Mouse (Mus musculus) testis, adult 2 months (tissue): ENCODE results near the gene Cdc20b. TPM values are rescaled to one million over a fixed set of nuclear protein-coding genes. Genes with fewer than 3 reads are reported as not detected.

Experiments used
- H3K27ac ChIP-seq: fragments of 200-500 bp; 2 replicates; pipeline ENCODE4 v1.5.1; 2012; ENCODE audit warnings: low read depth, low read length; ENCODE audit not compliant: control insufficient read depth, insufficient read depth
- H3K27me3 ChIP-seq: fragments of 200-500 bp; 2 replicates; pipeline ENCODE4 v1.6.1; 2012; ENCODE audit warnings: mild to moderate bottlenecking, low read length, moderate library complexity; ENCODE audit not compliant: control insufficient read depth, insufficient read depth
- H3K36me3 ChIP-seq: fragments of 200-500 bp; 2 replicates; pipeline ENCODE4 v1.6.1; 2012; ENCODE audit warnings: mild to moderate bottlenecking, low read length; ENCODE audit not compliant: control insufficient read depth, insufficient read depth
- H3K4me1 ChIP-seq: fragments of 200-500 bp; 2 replicates; pipeline ENCODE4 v1.6.1; 2012; ENCODE audit warnings: low read length; ENCODE audit not compliant: control insufficient read depth, insufficient read depth
- H3K4me3 ChIP-seq: fragments of 200-500 bp; 2 replicates; pipeline ENCODE4 v1.5.1; 2012; ENCODE audit warnings: low read depth, mild to moderate bottlenecking, low read length, moderate library complexity, mixed read lengths; ENCODE audit not compliant: control insufficient read depth
- CTCF ChIP-seq: fragments of 200-500 bp; IDR thresholded peaks from 2 replicates; pipeline ENCODE4 v1.5.1; 2012; ENCODE audit warnings: low read depth, mild to moderate bottlenecking, inconsistent platforms, low read length, moderate library complexity; ENCODE audit not compliant: control insufficient read depth, insufficient read depth, insufficient replicate concordance
- POLR2A ChIP-seq: fragments of 200-500 bp; IDR thresholded peaks from 2 replicates; pipeline ENCODE4 v1.6.1; 2012; ENCODE audit warnings: low read depth, mild to moderate bottlenecking, inconsistent platforms, low read length, moderate library complexity; ENCODE audit not compliant: control insufficient read depth
- polyA plus RNA-seq: library from polyadenylated mRNA; depleted of rRNA; stranded (reverse); fragments of >200 nt; gene quantifications from 2 replicates; pipeline ENCODE4 v1.2.3, GENCODE M21; 2012

Cdc20b gene
- polyA plus RNA-seq, 1 experiment = 15.4 TPM

DNA sequence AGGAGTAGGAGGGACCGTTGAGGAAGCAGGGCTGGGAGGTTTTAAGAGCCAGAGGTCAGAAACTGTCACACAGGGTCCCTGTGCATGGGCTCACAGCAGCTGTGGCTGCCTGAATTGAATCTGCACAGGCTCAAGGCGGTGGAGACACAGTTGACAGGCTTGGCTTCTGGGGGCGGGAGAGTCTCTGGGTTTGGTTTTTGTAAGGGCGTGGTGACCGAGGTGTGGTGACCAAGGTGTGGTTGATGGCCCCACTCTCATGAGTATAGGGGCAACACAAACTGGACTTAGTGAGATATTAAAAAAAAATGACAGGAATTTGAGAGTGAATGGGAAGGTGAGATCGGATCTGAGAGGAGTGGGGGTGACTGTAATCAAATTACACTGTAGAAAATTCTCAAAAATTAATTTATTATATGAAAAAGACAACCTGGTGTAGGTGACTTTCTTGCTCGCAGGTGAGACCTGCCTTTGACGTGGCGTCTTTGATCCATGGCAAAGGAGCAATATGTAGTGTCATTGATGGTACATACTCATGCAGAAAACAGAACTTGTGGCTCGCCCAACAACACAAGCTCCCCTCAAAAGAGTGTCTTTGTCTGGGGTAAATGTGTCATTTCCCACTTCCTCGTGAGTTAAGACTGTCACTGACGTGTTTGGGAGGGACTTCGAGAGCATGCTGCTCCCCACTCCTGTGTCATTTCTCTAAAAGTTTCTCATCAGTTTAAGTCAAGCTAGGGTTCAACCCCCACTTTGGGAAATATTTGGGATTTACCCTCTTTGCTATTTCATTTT lies 52.5 kb downstream of the Cdc20b start:
- TF ChIP-seq CTCF (no peak), POLR2A (no peak)

DNA sequence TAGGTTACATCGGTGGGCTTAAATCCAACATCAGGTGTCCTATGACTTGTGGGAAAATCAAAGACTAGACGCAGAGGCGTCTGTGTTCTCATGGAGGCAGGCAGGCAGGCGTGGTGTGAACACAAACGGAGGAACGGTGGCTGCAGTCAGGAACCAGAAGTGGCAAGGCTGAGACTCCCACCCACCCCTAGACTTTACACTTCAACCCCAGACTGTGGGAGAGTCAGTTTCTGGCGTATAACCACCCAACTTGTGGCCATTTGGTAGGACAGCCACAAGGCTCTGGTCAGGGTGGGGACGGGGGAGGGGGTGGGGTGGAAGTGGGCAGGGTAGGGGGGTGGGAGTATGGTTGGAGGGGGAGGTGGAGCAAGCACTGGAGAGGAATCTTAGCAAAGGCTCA lies 55.6 kb downstream of the Cdc20b start:
- no peaks in the 10 kb centered on the region; the same call in 1 of the 2 replicates for H3K4me1 ChIP-seq
- H3K4me3 ChIP-seq = no peak overlapping the region
- no peaks in the 10 kb centered on the region for H3K36me3 ChIP-seq
- no peak overlapping the region for H3K27ac ChIP-seq
- H3K27me3 ChIP-seq = no peaks in the 10 kb centered on the region
- TF ChIP-seq CTCF (no peak), POLR2A (no peak)

More for the DNA sequence above, 52.5 kb downstream of the Cdc20b start:
- Histone ChIP-seq H3K36me3 (no peaks in the 10 kb centered on the region), H3K27me3 (no peaks in the 10 kb centered on the region), H3K27ac (no peak overlapping the region), H3K4me3 (no peak overlapping the region), H3K4me1 (no peaks in the 10 kb centered on the region; the same call in 1 of the 2 replicates)

DNA sequence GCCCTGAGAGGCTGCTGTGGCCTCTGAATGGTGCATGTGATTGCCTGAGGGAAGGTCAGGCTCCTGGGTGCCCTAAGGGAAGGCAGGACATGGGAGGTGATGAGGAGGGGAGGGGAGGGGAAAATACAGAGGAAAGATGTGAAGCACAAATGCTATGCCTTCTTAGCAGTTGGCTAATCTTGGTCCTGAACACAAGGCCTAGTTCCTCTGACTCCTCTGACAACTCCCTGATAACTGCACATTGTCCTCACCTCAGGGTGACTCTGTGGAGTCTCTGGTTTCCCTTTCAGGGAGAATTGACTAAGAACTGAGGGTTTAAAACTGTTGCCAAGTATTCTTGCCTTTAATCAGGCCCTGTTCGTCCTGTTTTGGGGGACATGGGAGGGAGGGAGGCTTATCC lies 59.7 kb downstream of the Cdc20b start:
- H3K27ac ChIP-seq = no peak overlapping the region
- no peaks in the 10 kb centered on the region for H3K27me3 ChIP-seq
- TF ChIP-seq POLR2A (no peak), CTCF (no peak)
- H3K4me1 ChIP-seq = no peaks in the 10 kb centered on the region; the same call in 1 of the 2 replicates
- H3K36me3 ChIP-seq = no peaks in the 10 kb centered on the region
- no peak overlapping the region for H3K4me3 ChIP-seq

DNA sequence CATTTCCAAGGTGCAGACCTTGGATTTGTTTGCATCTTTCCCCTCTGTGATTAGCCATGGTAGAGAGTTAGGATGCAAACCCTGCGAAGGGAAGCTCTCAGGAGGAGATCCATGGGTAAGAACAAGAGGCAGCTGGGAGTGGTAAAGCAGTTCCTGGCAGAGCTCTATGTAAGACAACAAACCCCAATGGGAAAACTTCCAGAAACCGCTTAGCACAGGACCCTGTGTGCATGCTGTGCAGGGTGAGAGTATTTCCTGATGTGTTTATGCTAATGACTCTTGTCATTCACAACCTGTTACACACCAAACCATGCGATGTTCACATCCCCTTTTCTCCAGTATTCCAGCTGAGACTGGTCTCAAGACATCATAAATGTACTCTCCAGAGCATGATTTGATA lies 62.1 kb downstream of the Cdc20b start:
- H3K4me1 ChIP-seq = no peaks in the 10 kb centered on the region
- H3K27me3 ChIP-seq = no peaks in the 10 kb centered on the region
- no peak for TF ChIP-seq CTCF
- no peak for TF ChIP-seq POLR2A
- no peak overlapping the region for H3K4me3 ChIP-seq
- H3K36me3 ChIP-seq = no peaks in the 10 kb centered on the region
- no peak overlapping the region for H3K27ac ChIP-seq

DNA sequence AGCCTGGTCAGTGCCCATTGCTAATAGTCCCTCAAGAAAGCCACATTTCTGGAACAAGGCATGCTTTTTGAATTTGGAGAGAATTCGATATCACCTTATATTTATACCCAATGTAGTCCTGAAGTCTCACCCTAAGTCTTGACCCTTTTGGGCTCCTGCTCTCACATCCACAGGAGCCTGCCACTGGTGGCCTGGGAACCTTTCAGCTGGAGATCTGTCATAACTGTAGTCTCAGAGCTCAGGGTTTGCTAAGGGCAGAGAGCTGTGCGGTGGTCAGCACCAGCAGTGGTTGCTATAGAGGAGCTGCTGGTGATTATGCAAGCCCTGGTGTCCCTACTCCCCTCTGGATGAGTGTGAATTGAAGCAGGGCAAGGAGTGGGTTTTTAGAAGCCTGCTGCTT lies 63.5 kb downstream of the Cdc20b start:
- H3K27ac ChIP-seq = no peak overlapping the region
- H3K36me3 ChIP-seq = no peaks in the 10 kb centered on the region
- H3K4me1 ChIP-seq = no peaks in the 10 kb centered on the region
- TF ChIP-seq CTCF (no peak), POLR2A (no peak)
- no peak overlapping the region for H3K4me3 ChIP-seq
- no peaks in the 10 kb centered on the region for H3K27me3 ChIP-seq

DNA sequence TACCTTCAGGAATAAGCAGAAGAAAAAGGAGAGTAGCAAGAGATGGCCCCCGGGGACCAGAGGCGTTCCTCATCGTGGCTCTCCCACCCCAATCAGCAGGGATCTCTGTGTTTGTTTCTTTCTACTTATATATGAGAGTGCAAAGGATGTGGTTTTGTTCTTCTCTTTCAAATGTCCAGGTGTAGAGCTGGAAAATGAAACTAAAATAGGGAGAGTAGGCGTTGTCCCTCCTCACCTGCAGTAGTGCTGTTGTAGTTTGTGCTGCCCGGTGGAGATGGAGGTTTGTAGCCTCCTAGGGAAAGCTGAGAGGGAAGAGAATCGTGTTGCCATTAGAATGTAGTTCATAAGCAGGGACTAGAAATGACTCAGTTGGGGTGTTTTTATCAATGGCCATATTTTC lies 66.0 kb downstream of the Cdc20b start, which contains the start of gene Gzma:
TSS of gene Gzma (minus strand) at position 103 of the 400 bp plus-strand sequence.
- Histone ChIP-seq H3K4me1 (no peaks in the 10 kb centered on the region), H3K36me3 (no peaks in the 10 kb centered on the region), H3K27ac (no peak within 1 kb of the TSS), H3K27me3 (no peaks in the 10 kb centered on the region), H3K4me3 (no peak within 1 kb of the TSS)
- no peak for TF ChIP-seq CTCF

DNA sequence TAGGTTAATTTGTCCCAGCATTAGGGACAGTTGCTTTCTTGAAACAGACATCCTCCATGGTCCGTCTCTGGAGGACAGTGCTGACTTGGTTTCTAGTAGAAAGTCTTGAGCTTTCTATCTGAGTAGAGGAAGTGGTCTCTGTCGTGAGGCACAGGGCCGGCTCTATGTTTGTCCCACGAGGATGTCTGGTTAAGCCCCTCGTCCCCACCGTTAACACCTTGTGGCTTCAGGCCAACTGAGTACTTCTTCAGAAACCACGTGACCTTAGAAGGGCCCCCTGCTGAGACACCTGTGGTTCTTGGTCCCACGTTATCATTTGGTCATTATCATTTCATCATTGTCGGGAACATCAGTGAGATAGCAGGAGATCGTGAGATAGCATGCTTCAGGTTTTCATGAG lies 66.9 kb downstream of the Cdc20b start:
- no peak overlapping the region for H3K4me3 ChIP-seq
- TF ChIP-seq CTCF = no peak
- no peaks in the 10 kb centered on the region for H3K27me3 ChIP-seq
- H3K36me3 ChIP-seq = no peaks in the 10 kb centered on the region
- no peaks in the 10 kb centered on the region for H3K4me1 ChIP-seq
- H3K27ac ChIP-seq = no peak overlapping the region
